Mouse (Mus musculus): ENCODE measurements around the gene Tfrc.
A peak's percentile ranks its signal among the peaks of the same experiment; 100 is the strongest.

The Tfrc gene

DNA sequence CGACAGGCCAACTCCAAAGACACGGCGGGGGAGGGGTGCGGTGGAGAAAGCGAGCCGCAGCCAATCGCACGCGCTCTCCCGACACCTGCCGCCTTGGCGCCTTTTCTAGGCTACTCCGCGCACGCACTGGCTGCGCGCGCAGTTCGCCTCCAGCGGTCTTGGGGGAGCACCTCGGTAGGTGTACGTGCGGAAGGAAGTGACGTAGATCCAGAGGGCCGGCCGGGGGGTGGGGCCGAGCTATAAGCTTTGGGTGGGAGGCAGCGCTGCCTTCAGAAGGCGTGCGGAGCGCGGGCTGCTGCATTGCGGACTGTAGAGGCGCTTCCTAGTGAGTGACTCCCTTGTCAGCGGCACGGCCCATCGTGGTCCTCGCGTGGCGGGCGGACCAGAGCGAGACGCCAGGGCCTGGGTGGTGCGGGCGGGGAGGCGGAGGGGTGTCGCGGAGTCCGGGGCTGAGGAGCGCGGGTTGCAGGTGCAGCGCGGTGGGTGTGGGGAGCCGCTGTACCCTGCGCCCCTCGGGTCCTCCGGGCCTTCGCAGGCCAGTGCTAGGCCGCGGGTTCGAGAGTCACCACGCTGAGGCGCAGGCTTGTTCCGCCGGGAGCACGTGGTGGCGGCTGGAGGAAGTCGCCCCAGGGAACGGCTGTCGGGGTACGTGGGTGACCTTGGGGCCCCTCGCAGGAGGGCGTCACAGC lies at the start of gene Tfrc:
Tfrc (plus strand) TSS at position 209 of the 689 bp plus-strand sequence.
- DNase-seq, result peak; percentile 97 to 98

DNA sequence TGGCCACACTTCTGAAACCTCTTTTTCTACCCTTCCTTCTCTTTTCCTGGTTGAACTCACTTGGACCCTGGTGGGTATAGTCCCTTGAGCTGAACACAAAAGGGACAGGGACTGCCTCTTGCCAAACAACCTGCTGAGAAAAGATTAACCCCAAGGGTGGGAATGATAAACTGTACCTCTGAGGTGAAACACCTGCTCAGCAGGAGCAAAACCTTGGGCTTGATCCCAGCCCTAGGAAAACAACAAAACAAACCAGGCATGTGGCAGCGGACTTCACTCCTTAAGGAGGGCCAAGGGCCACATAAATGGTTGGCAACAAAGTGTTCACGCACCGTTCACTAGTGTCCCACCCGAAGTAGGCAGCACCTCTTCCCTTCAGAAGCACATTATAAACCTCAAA lies 49.2 kb upstream of the Tfrc start:
- no peak for DNase-seq

DNA sequence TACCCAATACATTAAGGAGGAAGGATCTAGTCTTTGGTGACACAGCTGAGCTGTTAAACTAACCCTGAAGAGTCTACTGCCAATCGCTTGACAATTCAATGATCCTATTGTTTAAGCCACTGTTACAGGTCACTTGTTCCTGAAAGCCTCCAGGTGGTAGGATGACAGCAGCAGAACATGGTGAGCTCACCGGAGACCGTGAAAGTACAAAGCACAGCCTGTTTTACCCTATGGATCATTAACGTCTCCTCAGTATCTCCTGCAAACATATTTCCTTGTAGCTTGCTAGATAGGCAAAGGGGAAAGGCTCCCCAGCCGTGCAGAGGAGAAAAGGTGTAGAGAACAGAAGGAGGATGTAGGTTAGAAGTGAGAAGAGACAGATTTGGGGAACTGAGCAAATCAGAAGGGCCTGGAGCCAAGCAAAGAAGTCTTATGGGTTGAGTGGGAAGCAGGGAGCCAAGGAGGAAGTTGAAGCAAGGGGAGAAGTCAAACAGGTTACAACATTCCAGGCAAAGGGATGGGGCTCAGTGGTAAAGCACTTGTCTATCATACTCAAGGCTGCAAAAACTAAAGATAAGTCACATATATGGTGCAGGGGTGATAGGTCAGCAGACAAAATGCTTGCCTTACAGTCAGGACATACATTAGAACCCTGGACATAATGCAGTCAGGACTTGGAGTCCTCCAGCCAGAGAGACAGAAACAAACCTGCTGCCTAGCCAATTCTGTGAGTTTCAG lies 45.5 kb upstream of the Tfrc start:
- DNase-seq, result no peak

GRCm38 (mm10) chr16:32567282-32567681 lies 41.4 kb upstream of the Tfrc start:
- no peak for DNase-seq

- no peak for DNase-seq
These were observed 40.3 kb upstream of the Tfrc start for GRCm38 (mm10) chr16:32568401-32568800.

DNA sequence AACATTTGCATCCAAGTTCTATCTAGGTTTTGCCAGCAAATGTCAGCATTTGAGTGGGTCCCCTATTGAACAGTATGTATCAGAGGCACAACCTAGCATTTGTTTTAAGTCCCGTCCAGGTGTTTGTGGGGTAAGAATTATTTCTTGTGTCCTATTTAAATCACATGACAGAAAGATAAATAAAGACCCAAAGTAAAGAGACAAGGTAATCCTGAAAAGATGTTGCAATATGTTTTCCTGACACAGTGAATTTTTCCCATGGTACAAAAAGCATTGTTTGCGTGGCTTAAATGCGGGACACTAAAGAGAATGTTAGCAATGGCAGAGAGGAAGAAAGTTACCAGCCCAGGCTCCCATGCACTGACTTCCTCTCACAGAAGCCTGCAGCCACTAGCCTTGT lies 38.7 kb upstream of the Tfrc start:
- DNase-seq, result no peak

- no peak for DNase-seq
These were observed 36.2 kb upstream of the Tfrc start for GRCm38 (mm10) chr16:32572528-32572927.

- no peak for DNase-seq
These were observed 22.2 kb upstream of the Tfrc start for GRCm38 (mm10) chr16:32586482-32586881.

GRCm38 (mm10) chr16:32588568-32588967 lies 20.2 kb upstream of the Tfrc start:
- no peak for DNase-seq

DNA sequence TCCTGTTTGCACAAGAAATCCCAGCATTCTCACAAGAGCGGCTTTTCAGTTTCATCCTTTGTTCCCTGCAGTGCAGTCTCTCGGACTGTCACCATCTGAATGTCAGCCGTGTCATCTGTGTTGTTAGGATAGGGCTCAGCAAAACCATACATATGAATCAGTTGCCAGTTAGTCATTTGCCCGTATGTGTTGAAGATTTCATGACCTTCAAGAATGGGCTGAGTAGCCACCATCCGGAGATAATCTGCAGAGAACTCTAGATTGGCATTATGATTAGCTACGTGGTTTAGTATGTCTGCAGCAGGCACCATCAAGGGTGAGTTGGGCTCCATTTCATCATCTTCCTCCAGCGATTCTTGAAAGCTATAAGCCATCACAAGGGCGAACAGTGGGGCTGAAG lies 17.2 kb upstream of the Tfrc start:
- DNase-seq, result no peak

GRCm38 (mm10) chr16:32593283-32593805 lies 15.4 kb upstream of the Tfrc start:
- DNase-seq, result no peak

GRCm38 (mm10) chr16:32593916-32594315 lies 14.8 kb upstream of the Tfrc start:
- no peak for DNase-seq

DNA sequence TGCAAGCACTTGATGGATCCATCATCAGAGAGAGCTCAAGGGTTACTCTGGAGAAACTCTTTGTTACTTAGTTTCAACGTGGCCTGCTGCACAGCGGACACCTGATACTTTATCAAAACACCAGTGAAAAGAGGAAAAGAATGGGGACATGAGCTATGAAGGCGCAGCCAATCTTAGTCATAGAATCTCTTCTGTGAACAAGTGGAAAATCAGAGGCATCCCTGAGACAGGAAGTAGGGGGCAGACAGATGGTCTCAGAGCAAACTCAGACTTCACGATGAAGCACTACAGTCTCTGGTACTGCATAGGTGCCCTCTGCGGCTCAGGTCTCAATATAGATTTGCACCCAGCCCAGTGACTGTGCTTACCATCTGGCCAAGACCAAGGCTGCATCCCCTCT lies 14.0 kb upstream of the Tfrc start:
- no peak for DNase-seq

DNA sequence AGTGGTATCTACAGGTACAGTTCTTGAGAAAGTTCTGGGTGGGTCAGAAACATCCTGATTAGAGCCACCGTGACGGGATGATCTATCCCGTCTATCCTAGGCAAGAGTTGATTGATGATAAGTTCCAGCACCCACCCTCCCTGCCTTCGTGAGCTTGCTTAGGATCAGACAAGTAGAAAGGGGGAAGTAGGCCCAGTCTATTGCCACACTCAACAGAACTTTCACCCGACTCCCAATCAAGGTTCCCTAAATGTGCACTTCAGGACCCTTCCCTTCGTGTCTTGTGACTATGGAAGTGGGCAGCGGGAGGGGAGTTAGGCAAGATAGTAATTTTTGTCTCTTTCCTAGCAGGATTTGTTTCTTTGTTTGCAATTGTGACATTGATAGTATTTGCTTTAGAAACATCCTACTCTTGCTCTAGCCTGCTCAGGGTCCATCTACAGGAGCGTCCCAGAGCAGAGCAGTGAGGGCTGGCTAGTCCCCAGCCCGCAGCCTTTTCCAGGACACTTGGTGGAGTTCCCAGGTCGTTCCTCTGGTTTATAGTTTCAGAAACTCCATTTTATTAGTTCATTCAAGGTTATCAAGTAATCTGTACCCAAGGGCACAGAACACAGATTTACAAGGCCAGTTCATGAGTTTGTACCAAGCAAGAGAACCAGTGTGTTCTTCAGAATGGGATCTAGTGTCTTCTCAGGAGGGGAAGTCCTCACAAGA lies 13.4 kb upstream of the Tfrc start:
- peak in 1 of 2 experiments; percentile 11 for DNase-seq

DNA sequence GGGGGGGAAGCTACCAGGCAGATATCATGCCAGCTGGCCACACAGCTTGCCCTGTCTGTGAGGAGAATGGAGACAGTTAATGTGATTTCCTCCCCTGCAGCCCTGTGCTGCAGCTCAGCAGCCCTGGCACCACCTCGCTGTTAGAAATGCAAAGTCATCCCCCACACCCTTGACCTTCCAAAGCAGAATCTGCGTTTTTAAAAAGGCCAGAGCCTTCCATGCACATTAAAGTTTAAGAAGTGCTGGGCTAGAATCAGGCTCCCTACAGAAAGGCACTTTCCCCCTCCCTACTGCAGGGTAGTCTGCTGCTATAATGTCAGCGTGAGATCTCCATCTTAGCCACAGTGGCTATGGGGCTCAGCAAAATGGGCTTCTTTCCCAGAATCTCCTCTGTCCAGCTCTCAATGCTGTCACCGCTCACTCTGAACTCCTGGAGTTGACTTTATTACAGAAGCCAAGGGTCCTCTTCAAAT lies 10.8 kb upstream of the Tfrc start:
- DNase-seq, result peak in 1 of 2 experiments; percentile 7

- DNase-seq, result no peak
These were observed 9.6 kb upstream of the Tfrc start for GRCm38 (mm10) chr16:32599151-32599550.

DNA sequence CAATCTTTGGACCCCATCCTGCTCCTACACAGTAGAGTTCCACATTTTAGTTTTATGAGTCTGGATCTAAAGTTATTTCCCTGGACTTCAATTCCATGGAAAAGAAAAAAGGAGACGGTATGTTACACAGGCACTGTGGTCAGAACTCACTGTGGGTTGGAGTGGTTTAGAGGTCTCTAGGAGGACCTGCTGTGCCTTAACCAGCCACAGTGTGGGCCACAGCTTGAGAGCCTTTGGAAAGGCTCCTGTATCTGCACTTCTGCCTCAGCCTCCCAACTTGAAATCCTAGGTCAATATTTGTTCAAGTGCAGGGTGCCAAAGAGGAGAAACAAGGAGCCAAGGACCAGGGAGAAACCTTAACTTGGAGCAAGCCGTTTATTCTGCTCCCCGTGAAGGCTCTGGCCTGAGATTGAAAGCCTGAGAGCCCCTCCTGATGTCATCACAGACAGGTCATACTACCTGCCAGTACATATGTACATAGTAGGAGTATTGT lies 6.5 kb upstream of the Tfrc start:
- peak; percentile 27 to 57 for DNase-seq

DNA sequence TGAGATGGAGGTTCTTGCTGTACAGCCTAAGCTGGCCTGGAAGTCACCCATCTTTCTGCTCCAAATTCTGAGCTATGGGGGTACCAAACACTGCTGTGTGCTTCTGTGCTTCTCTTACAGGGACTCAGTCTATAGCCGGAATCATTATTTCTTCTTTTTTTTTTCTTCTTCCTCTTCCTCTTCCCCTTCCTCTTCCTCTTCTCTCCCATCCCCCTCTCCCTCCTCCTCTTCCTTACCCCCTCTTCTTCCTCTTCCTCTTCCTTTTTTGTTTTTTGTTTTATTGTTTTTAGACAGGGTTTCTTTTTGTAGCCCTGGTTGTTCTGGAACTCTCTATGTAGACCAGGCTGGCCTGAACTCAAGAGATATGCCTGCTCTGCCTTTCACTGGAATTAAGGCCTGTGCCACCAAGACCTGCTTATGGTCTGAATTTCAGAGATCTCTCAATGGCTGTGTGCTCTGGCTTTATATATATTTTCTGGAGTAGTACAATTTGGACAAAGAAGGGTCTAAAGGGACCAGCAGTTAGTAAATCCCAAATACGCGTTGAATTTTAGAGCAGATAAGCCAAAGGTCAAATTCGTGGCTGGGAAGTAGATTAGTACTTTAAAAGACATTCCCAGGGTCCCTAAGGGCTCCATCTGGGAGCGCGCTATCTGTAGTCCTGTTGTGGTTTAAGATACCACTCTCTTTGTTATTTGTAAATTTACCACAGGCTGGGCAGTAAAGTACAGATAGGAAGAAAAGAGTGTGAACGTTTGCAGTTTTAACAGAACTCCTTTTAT lies 967 bp upstream of the Tfrc start:
- no peak for DNase-seq

GRCm38 (mm10) chr16:32608344-32608711 lies 392 bp upstream of the Tfrc start:
- DNase-seq, result no peak

- no peak for DNase-seq
These were observed 670 bp downstream of the Tfrc start for GRCm38 (mm10) chr16:32609401-32609779.

DNA sequence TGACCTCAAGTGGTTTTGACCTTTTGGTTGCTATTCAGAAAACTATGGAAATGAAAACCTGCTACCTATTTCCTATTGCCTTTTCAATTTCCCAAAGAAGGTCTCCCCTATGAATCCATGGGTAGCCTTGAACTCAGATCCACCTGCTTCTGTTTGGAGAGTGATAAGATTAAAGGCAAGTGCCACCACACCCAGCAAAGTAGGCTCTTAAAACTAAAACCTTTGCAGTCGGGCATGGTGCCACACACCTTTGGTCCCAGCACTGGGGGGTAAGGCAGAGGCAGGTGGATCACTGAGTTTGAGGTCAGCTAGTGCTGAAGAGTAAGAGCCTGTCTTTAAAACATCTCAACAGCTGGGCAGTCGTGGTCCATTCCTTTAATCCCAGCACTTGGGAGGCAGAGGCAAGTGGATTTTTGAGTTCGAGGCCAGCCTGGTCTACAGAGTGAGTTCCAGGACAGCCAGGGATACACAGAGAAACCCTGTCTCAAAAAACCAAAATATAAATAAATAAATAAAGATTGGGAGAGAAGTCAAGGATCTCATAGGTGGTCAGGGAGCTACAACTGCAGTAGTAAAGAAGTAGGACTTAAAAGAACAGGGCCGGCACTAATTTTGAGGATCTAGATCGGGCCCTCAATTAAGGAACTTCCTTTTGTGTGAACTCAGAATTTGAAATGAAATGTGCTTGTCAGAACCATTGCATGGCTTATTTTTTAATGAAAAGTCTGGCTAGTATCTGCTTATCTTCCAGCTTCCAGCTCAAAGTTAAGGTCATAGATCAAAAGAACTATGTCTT lies 1.9 kb downstream of the Tfrc start:
- DNase-seq, result no peak

DNA sequence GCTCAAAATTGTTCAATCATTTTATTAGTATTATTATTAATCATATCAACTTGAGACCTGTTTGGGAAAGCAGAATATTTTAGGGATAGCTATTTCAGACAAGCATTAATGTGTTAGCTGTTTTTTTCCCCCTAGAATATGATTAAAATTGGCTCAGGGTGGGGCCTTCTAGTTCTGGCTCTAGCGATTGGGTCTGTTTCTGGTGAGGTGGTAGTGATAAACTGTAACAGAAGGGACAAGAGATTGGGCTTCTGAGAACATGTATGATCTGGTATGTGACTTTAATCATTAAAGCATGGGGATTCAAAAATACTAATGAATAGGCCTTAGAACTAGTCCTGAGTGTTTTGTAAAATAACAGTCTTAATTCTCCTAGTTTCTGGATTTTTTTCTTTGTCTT lies 3.3 kb downstream of the Tfrc start:
- DNase-seq, result no peak

All from lung, adult 18-20 months (tissue).